Mouse (Mus musculus): ENCODE measurements around the gene Prkar2a. TPM values are rescaled to one million over a fixed set of nuclear protein-coding genes. Genes with fewer than 3 reads are reported as not detected.

Prkar2a gene
- polyA plus RNA-seq, 1 experiment from 2014 or later = 17.5 TPM

- Histone ChIP-seq H3K27ac (no peak overlapping the region), H3K4me1 (no peaks in the 10 kb centered on the region), H3K9me3 (replicated peaks) (no peaks in the 10 kb centered on the region), H3K9ac (no peak overlapping the region), H3K36me3 (peaks cover 41% of the 10 kb centered on the region), H3K27me3 (replicated peaks) (no peaks in the 10 kb centered on the region), H3K4me3 (no peak overlapping the region), H3K4me2 (no peak overlapping the region)
- ATAC-seq = no peak
- 50% methylated on average over 2 of the region's 2 CpGs for WGBS (ENCODE audit: insufficient replicate concordance)
Measured at GRCm38 (mm10) chr9:108673151-108673550, 16.0 kb upstream of the Prkar2a start.

GRCm38 (mm10) chr9:108680026-108680425 lies 9.1 kb upstream of the Prkar2a start:
- 80% methylated on average over 15 of the region's 15 CpGs for WGBS (ENCODE audit: insufficient replicate concordance)

GRCm38 (mm10) chr9:108686475-108686887 lies 2.6 kb upstream of the Prkar2a start:
- WGBS (ENCODE audit: insufficient replicate concordance) = 57% methylated on average over 4 of the region's 4 CpGs

More at GRCm38 (mm10) chr9:108680026-108680425, 9.1 kb upstream of the Prkar2a start:
- Histone ChIP-seq H3K4me1 (no peaks in the 10 kb centered on the region; the same call in 1 of the 2 replicates), H3K27me3 (replicated peaks) (no peaks in the 10 kb centered on the region), H3K4me2 (no peak overlapping the region), H3K4me3 (no peak overlapping the region), H3K27ac (no peak overlapping the region), H3K9ac (no peak overlapping the region), H3K9me3 (replicated peaks) (no peaks in the 10 kb centered on the region), H3K36me3 (peaks cover 49% of the 10 kb centered on the region)
- ATAC-seq = no peak

GRCm38 (mm10) chr9:108687181-108687580 lies 1.9 kb upstream of the Prkar2a start:
- Histone ChIP-seq H3K36me3 (peaks cover 27% of the 10 kb centered on the region), H3K4me3 (no peak overlapping the region), H3K4me2 (no peak overlapping the region), H3K9me3 (replicated peaks) (no peaks in the 10 kb centered on the region), H3K4me1 (peaks cover 12% of the 10 kb centered on the region), H3K9ac (no peak overlapping the region), H3K27ac (no peak overlapping the region), H3K27me3 (replicated peaks) (peaks cover 19% of the 10 kb centered on the region)
- 80% methylated on average over 6 of the region's 6 CpGs for WGBS (ENCODE audit: insufficient replicate concordance)
- ATAC-seq = no peak

More at GRCm38 (mm10) chr9:108686475-108686887, 2.6 kb upstream of the Prkar2a start:
- H3K27me3 ChIP-seq (replicated peaks) = peaks cover 12% of the 10 kb centered on the region
- no peak overlapping the region for H3K27ac ChIP-seq
- H3K4me1 ChIP-seq = peaks cover 8% of the 10 kb centered on the region
- ATAC-seq = no peak
- H3K4me3 ChIP-seq = no peak overlapping the region
- H3K9ac ChIP-seq = no peak overlapping the region
- no peak overlapping the region for H3K4me2 ChIP-seq
- H3K36me3 ChIP-seq = peaks cover 30% of the 10 kb centered on the region
- H3K9me3 ChIP-seq (replicated peaks) = no peaks in the 10 kb centered on the region

GRCm38 (mm10) chr9:108687686-108688085 lies 1.4 kb upstream of the Prkar2a start:
- no peak overlapping the region for H3K4me2 ChIP-seq
- H3K36me3 ChIP-seq = peaks cover 22% of the 10 kb centered on the region
- H3K27ac ChIP-seq = no peak overlapping the region
- WGBS (ENCODE audit: insufficient replicate concordance) = 66% methylated on average over 2 of the region's 2 CpGs
- H3K27me3 ChIP-seq (replicated peaks) = peaks cover 24% of the 10 kb centered on the region
- no peaks in the 10 kb centered on the region for H3K9me3 ChIP-seq (replicated peaks)
- H3K9ac ChIP-seq = no peak overlapping the region
- no peak for ATAC-seq
- peaks cover 18% of the 10 kb centered on the region for H3K4me1 ChIP-seq
- H3K4me3 ChIP-seq = no peak overlapping the region

- Histone ChIP-seq H3K27ac (no peak overlapping the region), H3K9ac (no peak overlapping the region), H3K36me3 (peaks cover 15% of the 10 kb centered on the region), H3K4me3 (no peak overlapping the region), H3K27me3 (replicated peaks) (peaks cover 31% of the 10 kb centered on the region), H3K4me2 (no peak overlapping the region), H3K9me3 (replicated peaks) (no peaks in the 10 kb centered on the region), H3K4me1 (peaks cover 24% of the 10 kb centered on the region)
- ATAC-seq = no peak
- 71% methylated on average over 9 of the region's 9 CpGs for WGBS (ENCODE audit: insufficient replicate concordance)
Measured at GRCm38 (mm10) chr9:108688451-108688850, 663 bp upstream of the Prkar2a start.

GRCm38 (mm10) chr9:108689993-108690392 lies 879 bp downstream of the Prkar2a start:
- H3K4me1 ChIP-seq = peaks cover 33% of the 10 kb centered on the region
- ATAC-seq = no peak
- H3K4me2 ChIP-seq = no peak overlapping the region
- 0 out of 2 replicates have a peak overlapping the region, but pooled peaks have one; percentile 43 for H3K27ac ChIP-seq
- no peak overlapping the region for H3K9ac ChIP-seq
- WGBS (ENCODE audit: insufficient replicate concordance) = 59% methylated on average over 1 of the region's 1 CpGs
- H3K9me3 ChIP-seq (replicated peaks) = no peaks in the 10 kb centered on the region
- H3K36me3 ChIP-seq = peaks cover 1% of the 10 kb centered on the region; the same call in 1 of the 2 replicates
- H3K4me3 ChIP-seq = no peak overlapping the region
- H3K27me3 ChIP-seq (replicated peaks) = peaks cover 38% of the 10 kb centered on the region

- H3K36me3 ChIP-seq = no peaks in the 10 kb centered on the region
- no peak overlapping the region for H3K27ac ChIP-seq
- peaks cover 33% of the 10 kb centered on the region for H3K4me1 ChIP-seq
- peak overlapping the region; percentile 98; the same call in 1 of the 2 replicates for H3K4me2 ChIP-seq
- WGBS (ENCODE audit: insufficient replicate concordance) = 82% methylated on average over 6 of the region's 6 CpGs
- no peaks in the 10 kb centered on the region for H3K9me3 ChIP-seq (replicated peaks)
- no peak overlapping the region for H3K4me3 ChIP-seq
- no peak for ATAC-seq
- H3K27me3 ChIP-seq (replicated peaks) = peaks cover 38% of the 10 kb centered on the region
- no peak overlapping the region for H3K9ac ChIP-seq
Measured at GRCm38 (mm10) chr9:108690914-108691313, 1.8 kb downstream of the Prkar2a start.

GRCm38 (mm10) chr9:108691371-108691770 lies 2.3 kb downstream of the Prkar2a start:
- H3K4me1 ChIP-seq = peaks cover 33% of the 10 kb centered on the region
- 51% methylated on average over 8 of the region's 8 CpGs for WGBS (ENCODE audit: insufficient replicate concordance)
- peaks cover 38% of the 10 kb centered on the region for H3K27me3 ChIP-seq (replicated peaks)
- H3K27ac ChIP-seq = 0 out of 2 replicates have a peak overlapping the region, but pooled peaks have one; percentile 22
- H3K36me3 ChIP-seq = no peaks in the 10 kb centered on the region
- no peaks in the 10 kb centered on the region for H3K9me3 ChIP-seq (replicated peaks)
- no peak for ATAC-seq
- peak overlapping the region; percentile 62 for H3K9ac ChIP-seq
- peak overlapping the region; percentile 71 for H3K4me3 ChIP-seq
- H3K4me2 ChIP-seq = peak overlapping the region; percentile 98

GRCm38 (mm10) chr9:108691846-108692225 lies 2.7 kb downstream of the Prkar2a start:
- H3K27ac ChIP-seq = peak overlapping the region; percentile 58
- H3K36me3 ChIP-seq = no peaks in the 10 kb centered on the region
- H3K9me3 ChIP-seq (replicated peaks) = no peaks in the 10 kb centered on the region
- peak overlapping the region; percentile 71 for H3K4me3 ChIP-seq
- peak overlapping the region; percentile 79 for H3K9ac ChIP-seq
- peak; percentile 83 for ATAC-seq
- H3K4me1 ChIP-seq = peaks cover 33% of the 10 kb centered on the region
- H3K27me3 ChIP-seq (replicated peaks) = peaks cover 38% of the 10 kb centered on the region
- WGBS (ENCODE audit: insufficient replicate concordance) = 2% methylated on average over 42 of the region's 42 CpGs
- peak overlapping the region; percentile 98 for H3K4me2 ChIP-seq

GRCm38 (mm10) chr9:108692226-108693041 lies 3.3 kb downstream of the Prkar2a start:
- peak; percentile 53 for ATAC-seq
- peaks cover 33% of the 10 kb centered on the region for H3K4me1 ChIP-seq
- no peaks in the 10 kb centered on the region for H3K36me3 ChIP-seq
- H3K9ac ChIP-seq = peak overlapping the region; percentile 79
- H3K4me2 ChIP-seq = peak overlapping the region; percentile 98
- H3K4me3 ChIP-seq = peak overlapping the region; percentile 71
- peaks cover 38% of the 10 kb centered on the region for H3K27me3 ChIP-seq (replicated peaks)
- under 1% methylated on average over 90 of the region's 92 CpGs for WGBS (ENCODE audit: insufficient replicate concordance)
- H3K27ac ChIP-seq = peak overlapping the region; percentile 58
- no peaks in the 10 kb centered on the region for H3K9me3 ChIP-seq (replicated peaks)

- no peaks in the 10 kb centered on the region for H3K36me3 ChIP-seq
- no peak overlapping the region for H3K4me3 ChIP-seq
- H3K9me3 ChIP-seq (replicated peaks) = no peaks in the 10 kb centered on the region
- H3K9ac ChIP-seq = no peak overlapping the region
- H3K27me3 ChIP-seq (replicated peaks) = peaks cover 38% of the 10 kb centered on the region
- H3K4me1 ChIP-seq = peaks cover 33% of the 10 kb centered on the region
- peak overlapping the region; percentile 98; the same call in 1 of the 2 replicates for H3K4me2 ChIP-seq
- ATAC-seq = no peak
- 73% methylated on average over 4 of the region's 4 CpGs for WGBS (ENCODE audit: insufficient replicate concordance)
- H3K27ac ChIP-seq = no peak overlapping the region
Measured at GRCm38 (mm10) chr9:108693946-108694345, 4.8 kb downstream of the Prkar2a start.
